Mouse (Mus musculus) brain, embryonic 14.5 days (tissue): Measurements from ENCODE around the gene Spock3.

Experiments
- CTCF ChIP-seq: fragments of 200-500 bp; IDR thresholded peaks from 2 replicates; pipeline ENCODE4 v1.5.1; 2012; ENCODE audit warnings: inconsistent platforms, mild to moderate bottlenecking, moderate library complexity, borderline replicate concordance; ENCODE audit not compliant: insufficient read depth, insufficient read length; ENCODE audit errors: extremely low read depth
- POLR2A ChIP-seq: fragments of 200-500 bp; IDR thresholded peaks from 2 replicates; pipeline ENCODE4 v1.6.1; 2012; ENCODE audit warnings: mild to moderate bottlenecking, inconsistent platforms, borderline replicate concordance; ENCODE audit not compliant: poor library complexity, insufficient read depth, insufficient read length, severe bottlenecking; ENCODE audit errors: extremely low read depth

DNA sequence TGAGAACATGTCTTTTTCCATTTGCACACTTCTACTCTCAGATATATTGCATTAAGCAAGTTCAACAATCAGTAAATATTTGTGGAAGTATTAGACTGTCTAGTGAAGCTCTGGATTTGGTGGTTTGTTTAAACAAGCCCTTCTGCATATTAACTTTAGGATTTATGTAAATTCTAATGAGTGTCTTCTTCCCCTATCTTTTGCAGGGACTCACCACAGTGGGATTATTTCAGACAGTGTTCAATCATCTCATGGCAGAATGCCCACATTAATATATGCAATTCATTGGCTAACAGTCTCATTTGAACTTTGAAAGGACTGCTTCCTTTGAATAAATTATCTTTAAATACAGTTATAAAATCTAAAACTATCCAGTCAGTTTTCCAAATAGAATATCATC lies 446.9 kb downstream of the Spock3 start:
- no peak for TF ChIP-seq POLR2A
- TF ChIP-seq CTCF = no peak
